Mouse (Mus musculus) E14TG2a.4 (cell line): ENCODE results near the gene Mmel1.
A peak's percentile ranks its signal among the peaks of the same experiment; 100 is the strongest.

ENCODE experiments used
- H3K27me3 ChIP-seq: 2 replicates; pipeline ENCODE4 v1.6.1; 2014; ENCODE audit warnings: low read length, control low read depth; ENCODE audit not compliant: insufficient read depth
- H3K36me3 ChIP-seq: 2 replicates; pipeline ENCODE4 v1.6.1; 2014; ENCODE audit warnings: low read length, control low read depth; ENCODE audit not compliant: insufficient read depth
- H3K4me1 ChIP-seq: replicated peaks from 2 replicates; pipeline ENCODE4 v1.6.1; 2014; ENCODE audit warnings: low read depth, low read length, control low read depth
- H3K4me3 ChIP-seq: replicated peaks from 2 replicates; pipeline ENCODE4 v1.5.1; 2014; ENCODE audit warnings: mild to moderate bottlenecking, low read length
- H3K9me3 ChIP-seq: 2 replicates; pipeline ENCODE4 v1.6.1; 2014; ENCODE audit warnings: low read length, control low read depth
- CTCF ChIP-seq: conservative IDR thresholded peaks from 2 replicates; pipeline ENCODE4 v1.5.1; 2014; ENCODE audit warnings: low read length
- NANOG ChIP-seq: IDR thresholded peaks from 2 replicates; pipeline ENCODE4 v1.6.1; 2014; ENCODE audit warnings: borderline replicate concordance, low read length, mixed read lengths
- POU5F1 ChIP-seq: IDR thresholded peaks from 2 replicates; pipeline ENCODE4 v1.6.1; 2014; ENCODE audit warnings: low read length, borderline replicate concordance

Mmel1 gene

GRCm38 (mm10) chr4:154943323-154944039 lies 74.1 kb downstream of the Mmel1 start:
- H3K27me3 ChIP-seq = peaks cover 5% of the 10 kb centered on the region
- H3K9me3 ChIP-seq = no peaks in the 10 kb centered on the region
- H3K4me3 ChIP-seq = no peak overlapping the region
- TF ChIP-seq POU5F1 = no peak
- no peak for TF ChIP-seq CTCF
- TF ChIP-seq NANOG = no peak
- H3K36me3 ChIP-seq = no peaks in the 10 kb centered on the region
- peaks cover 38% of the 10 kb centered on the region for H3K4me1 ChIP-seq

DNA sequence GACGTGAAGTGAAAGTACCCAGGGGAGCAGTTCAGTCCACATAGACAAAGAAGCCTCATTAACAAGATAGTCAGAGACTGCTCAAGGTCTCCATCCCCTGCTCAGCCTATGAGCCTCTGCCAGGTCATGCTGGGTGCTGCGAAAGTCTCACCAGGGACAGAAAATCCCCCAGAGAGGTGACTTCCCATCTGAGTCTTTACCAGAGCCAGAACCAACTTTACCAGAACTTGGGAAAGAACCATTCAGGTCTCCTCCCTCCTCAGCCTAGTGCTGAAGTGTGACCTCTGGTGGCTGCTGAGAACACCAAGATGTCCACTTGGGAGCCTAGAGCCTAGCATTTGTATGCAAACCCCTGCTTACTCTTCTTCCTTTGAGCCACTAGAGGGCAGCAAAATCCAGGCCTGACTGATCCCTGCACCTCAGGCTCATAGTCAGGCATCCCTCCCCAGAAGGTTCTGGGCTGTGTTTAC lies 74.8 kb downstream of the Mmel1 start:
- H3K27me3 ChIP-seq = peaks cover 11% of the 10 kb centered on the region
- H3K4me3 ChIP-seq = no peak overlapping the region
- no peaks in the 10 kb centered on the region for H3K9me3 ChIP-seq
- peaks cover 38% of the 10 kb centered on the region for H3K4me1 ChIP-seq
- no peaks in the 10 kb centered on the region for H3K36me3 ChIP-seq
- no peak for TF ChIP-seq NANOG
- TF ChIP-seq CTCF = peak; percentile 85
